Mouse (Mus musculus) heart, adult 8-10 months (tissue): ENCODE data around the gene Cant1. TPM values are rescaled to one million over a fixed set of nuclear protein-coding genes. Genes with fewer than 3 reads are reported as not detected.

Experiments
- DNase-seq: peaks from one replicate; pipeline ENCODE4 v3.0.0; 2022; ENCODE audit warnings: low spot score
- total RNA-seq, 4 experiments: library from RNA; stranded (reverse); gene quantifications; 2 replicates each; pipeline ENCODE4 v1.2.4; 2022

Gene Cant1
- total RNA-seq, 4 experiments from 2014 or later: 16.4 to 19.2 (median 16.8) TPM

GRCm38 (mm10) chr11:118430291-118430885 lies 11.5 kb upstream of the Cant1 start:
- DNase-seq: no peak

- peak; percentile 72 for DNase-seq
These were observed 10.2 kb upstream of the Cant1 start for GRCm38 (mm10) chr11:118428944-118429709.

GRCm38 (mm10) chr11:118428460-118428868 lies 9.6 kb upstream of the Cant1 start:
- no peak for DNase-seq

- peak; percentile 54 for DNase-seq
These were observed 9.1 kb upstream of the Cant1 start, which contains the start of gene C1qtnf1 for GRCm38 (mm10) chr11:118427986-118428385. Gene C1qtnf1, plus strand, starts transcription at chr11:118428203.

GRCm38 (mm10) chr11:118427266-118427779 lies 8.4 kb upstream of the Cant1 start:
- DNase-seq: no peak

GRCm38 (mm10) chr11:118426765-118427164 lies 7.9 kb upstream of the Cant1 start:
- no peak for DNase-seq

- DNase-seq: no peak
These were observed 5.9 kb upstream of the Cant1 start for GRCm38 (mm10) chr11:118424621-118425335.

- DNase-seq: peak; percentile 88
These were observed 4.5 kb upstream of the Cant1 start for GRCm38 (mm10) chr11:118423266-118423971.

- no peak for DNase-seq
These were observed 1.4 kb upstream of the Cant1 start for GRCm38 (mm10) chr11:118420261-118420660.

- DNase-seq: no peak
These were observed 448 bp downstream of the Cant1 start for GRCm38 (mm10) chr11:118418442-118418833.

GRCm38 (mm10) chr11:118417496-118417895 lies 1.4 kb downstream of the Cant1 start:
- DNase-seq: no peak

GRCm38 (mm10) chr11:118416046-118416445 lies 2.8 kb downstream of the Cant1 start:
- no peak for DNase-seq

GRCm38 (mm10) chr11:118415630-118416029 lies 3.3 kb downstream of the Cant1 start:
- DNase-seq: no peak

- DNase-seq: no peak
These were observed 4.6 kb downstream of the Cant1 start for GRCm38 (mm10) chr11:118414270-118414669.

- no peak for DNase-seq
These were observed 5.8 kb downstream of the Cant1 start for GRCm38 (mm10) chr11:118413055-118413454.

- no peak for DNase-seq
These were observed 6.3 kb downstream of the Cant1 start for GRCm38 (mm10) chr11:118412601-118413000.

GRCm38 (mm10) chr11:118411271-118411670 lies 7.6 kb downstream of the Cant1 start:
- DNase-seq: no peak

GRCm38 (mm10) chr11:118410479-118410878 lies 8.4 kb downstream of the Cant1 start:
- DNase-seq: no peak

- DNase-seq: no peak
These were observed 8.8 kb downstream of the Cant1 start for GRCm38 (mm10) chr11:118410073-118410444.

- DNase-seq: no peak
These were observed 9.5 kb downstream of the Cant1 start for GRCm38 (mm10) chr11:118409106-118410072.
